Comparison of ENCODE assay signal across 10 mouse cellular contexts in the genomic region with DNA sequence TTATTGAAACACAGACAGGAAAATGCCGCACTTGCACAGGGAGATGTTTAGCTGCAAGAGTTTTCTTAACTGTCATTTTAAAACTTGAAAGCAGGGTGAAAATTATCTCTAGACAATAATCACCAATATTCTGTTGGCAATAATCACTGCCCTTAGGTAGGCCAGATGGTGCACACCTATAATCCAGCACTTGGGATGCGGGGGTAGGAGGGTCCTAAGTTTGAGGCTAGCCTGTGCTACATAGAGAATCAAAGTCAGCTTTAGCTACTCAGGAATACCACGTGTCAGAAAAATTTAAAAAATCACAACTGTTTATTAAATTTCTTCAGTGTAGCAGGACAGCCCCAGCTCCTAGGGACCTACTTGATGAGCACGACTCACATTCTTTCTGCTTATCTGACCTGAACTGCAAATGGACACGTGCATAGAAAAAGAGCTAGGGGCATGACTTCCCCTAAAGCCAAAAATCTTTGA. TPM values are rescaled to one million over a fixed set of nuclear protein-coding genes. Genes with fewer than 3 reads are reported as not detected.
DNase-seq lines count a peak whose midpoint lies in the region; ATAC-seq and TF ChIP-seq lines count a peak whose summit lies in the region.
"Had no signal": no experiment of that assay in that cellular context is flagged by ENCODE, and none has a peak within 500 bp of the region (broad histone marks: within the 10 kb centered on the region; RNA-seq: fewer than 3 reads in every experiment).

No protein-coding gene starts in this region.

- no peak for TF ChIP-seq EP300 in heart, postnatal 0 days (IDR thresholded peaks at IDR 0.05; ENCODE audit: low read depth)

- no peak for TF ChIP-seq CTCF in heart, postnatal 0 days (IDR thresholded peaks at IDR 0.05; ENCODE audit: low read depth)
- TF ChIP-seq CTCF in midbrain, postnatal 0 days (IDR thresholded peaks at IDR 0.05), result no peak
- TF ChIP-seq CTCF in cerebellum, adult 2 months (IDR thresholded peaks at IDR 0.05; ENCODE audit: borderline replicate concordance, insufficient read depth, low read depth, low read length), result no peak

- no peak for DNase-seq in heart, postnatal 0 days (ENCODE audit: low spot score)
- no peak for DNase-seq in heart, adult 9 months (ENCODE audit: low spot score in 2 of 2)
- no peak for DNase-seq in midbrain, postnatal 0 days (ENCODE audit: low spot score)
- DNase-seq in adipocyte (ENCODE audit: low spot score), result no peak
- no peak for DNase-seq in cerebellum, adult 2 months

- no peak for ATAC-seq in heart, postnatal 0 days (ENCODE audit: insufficient read depth, low read depth)
- no peak for ATAC-seq in embryonic facial prominence, embryonic 12.5 days (ENCODE audit: insufficient number of reproducible peaks, insufficient read depth, low FRiP score, low TSS enrichment)
- peak; percentile 7 for ATAC-seq in intestine, embryonic 16.5 days
- ATAC-seq in midbrain, postnatal 0 days (ENCODE audit: low FRiP score), result peak; percentile 5; the same call in 1 of the 2 replicates
- ATAC-seq in erythroblast, adult 5-6 weeks (replicated peaks; ENCODE audit: low FRiP score, poor library complexity, severe bottlenecking), result no peak

- H3K9me3 ChIP-seq in heart, postnatal 0 days (replicated peaks; ENCODE audit: control insufficient read depth, low read length), result no peaks in the 10 kb centered on the region
- H3K9me3 ChIP-seq in embryonic facial prominence, embryonic 12.5 days, result no peaks in the 10 kb centered on the region
- no peaks in the 10 kb centered on the region for H3K9me3 ChIP-seq in intestine, embryonic 16.5 days (ENCODE audit: control insufficient read depth, low read length)
- no peaks in the 10 kb centered on the region for H3K9me3 ChIP-seq in midbrain, postnatal 0 days (ENCODE audit: low read length)

- no peaks in the 10 kb centered on the region for H3K4me1 ChIP-seq in heart, postnatal 0 days (ENCODE audit: control insufficient read depth, insufficient read depth)
- peaks cover 9% of the 10 kb centered on the region; the same call in 1 of the 2 replicates for H3K4me1 ChIP-seq in embryonic facial prominence, embryonic 12.5 days
- H3K4me1 ChIP-seq in intestine, embryonic 16.5 days (ENCODE audit: control insufficient read depth, insufficient read depth, low read length), result peaks cover 12% of the 10 kb centered on the region
- H3K4me1 ChIP-seq in midbrain, postnatal 0 days (ENCODE audit: insufficient read depth, low read length), result 0 out of 2 replicates have a peak, but pooled peaks cover 2% of the 10 kb centered on the region
- H3K4me1 ChIP-seq in cerebellum, adult 2 months (ENCODE audit: control insufficient read depth, insufficient read depth, low read length), result no peaks in the 10 kb centered on the region

- peak overlapping the region; percentile 75 for H3K9ac ChIP-seq in heart, postnatal 0 days (replicated peaks; ENCODE audit: low read depth, low read length)
- H3K9ac ChIP-seq in embryonic facial prominence, embryonic 12.5 days, result no peak overlapping the region
- peak overlapping the region; percentile 83 for H3K9ac ChIP-seq in intestine, embryonic 16.5 days (ENCODE audit: low read depth, low read length)
- H3K9ac ChIP-seq in midbrain, postnatal 0 days (replicated peaks; ENCODE audit: low read length, poor library complexity, severe bottlenecking), result no peak overlapping the region

- H3K27ac ChIP-seq in heart, postnatal 0 days (ENCODE audit: low read depth), result peak overlapping the region; percentile 89; the same call in 1 of the 2 replicates
- H3K27ac ChIP-seq in embryonic facial prominence, embryonic 12.5 days, result peak overlapping the region; percentile 94; the same call in 1 of the 2 replicates
- 0 out of 2 replicates have a peak overlapping the region, but pooled peaks have one; percentile 85 for H3K27ac ChIP-seq in intestine, embryonic 16.5 days (ENCODE audit: low read length)
- H3K27ac ChIP-seq in midbrain, postnatal 0 days (ENCODE audit: low read depth, low read length), result no peak overlapping the region
- no peak overlapping the region for H3K27ac ChIP-seq in cerebellum, adult 2 months (ENCODE audit: insufficient read depth, low read length)

- TF ChIP-seq POLR2A in cerebellum, adult 2 months (IDR thresholded peaks at IDR 0.05; ENCODE audit: borderline replicate concordance, insufficient read depth, low read length), result no peak

- no peaks in the 10 kb centered on the region for H3K27me3 ChIP-seq in heart, postnatal 0 days (ENCODE audit: control insufficient read depth, insufficient read depth, low read length)
- H3K27me3 ChIP-seq in embryonic facial prominence, embryonic 12.5 days, result no peaks in the 10 kb centered on the region
- no peaks in the 10 kb centered on the region for H3K27me3 ChIP-seq in intestine, embryonic 16.5 days (replicated peaks; ENCODE audit: control insufficient read depth, insufficient read depth, low read length)
- H3K27me3 ChIP-seq in midbrain, postnatal 0 days (ENCODE audit: insufficient read depth, low read length), result peaks cover 4% of the 10 kb centered on the region; the same call in 1 of the 2 replicates
- H3K27me3 ChIP-seq in cerebellum, adult 2 months (ENCODE audit: control insufficient read depth, insufficient read depth, low read length), result no peaks in the 10 kb centered on the region

- 45% methylated on average over 5 of the region's 5 CpGs for WGBS in heart, postnatal 0 days
- WGBS in embryonic facial prominence, embryonic 12.5 days, result 52% methylated on average over 5 of the region's 5 CpGs
- WGBS in intestine, embryonic 16.5 days, result 56% methylated on average over 5 of the region's 5 CpGs
- 58% methylated on average over 5 of the region's 5 CpGs for WGBS in midbrain, postnatal 0 days
- 58% methylated on average over 5 of the region's 5 CpGs for WGBS in cerebellum, adult 2 months

- H3K36me3 ChIP-seq in heart, postnatal 0 days (replicated peaks; ENCODE audit: control insufficient read depth, insufficient read depth, low read length), result peaks cover 10% of the 10 kb centered on the region; the same call in 1 of the 2 replicates
- peaks cover 9% of the 10 kb centered on the region; the same call in 1 of the 2 replicates for H3K36me3 ChIP-seq in embryonic facial prominence, embryonic 12.5 days
- 0 out of 2 replicates have a peak, but pooled peaks cover 3% of the 10 kb centered on the region for H3K36me3 ChIP-seq in intestine, embryonic 16.5 days (ENCODE audit: control insufficient read depth, insufficient read depth, low read length)
- H3K36me3 ChIP-seq in midbrain, postnatal 0 days (ENCODE audit: insufficient read depth, low read length), result no peaks in the 10 kb centered on the region

- H3K4me2 ChIP-seq in heart, postnatal 0 days (ENCODE audit: low read depth, low read length), result peak overlapping the region; percentile 65
- H3K4me2 ChIP-seq in embryonic facial prominence, embryonic 12.5 days (replicated peaks), result peak overlapping the region; percentile 58
- H3K4me2 ChIP-seq in intestine, embryonic 16.5 days (ENCODE audit: low read depth, low read length), result peak overlapping the region; percentile 60
- peak overlapping the region; percentile 88 for H3K4me2 ChIP-seq in midbrain, postnatal 0 days (ENCODE audit: low read depth, low read length, poor library complexity, severe bottlenecking)

- H3K4me3 ChIP-seq in heart, postnatal 0 days (ENCODE audit: low read depth, low read length), result peak overlapping the region; percentile 66
- peak overlapping the region; percentile 64 for H3K4me3 ChIP-seq in embryonic facial prominence, embryonic 12.5 days
- H3K4me3 ChIP-seq in intestine, embryonic 16.5 days (ENCODE audit: low read length), result peak overlapping the region; percentile 75
- H3K4me3 ChIP-seq in midbrain, postnatal 0 days (ENCODE audit: low read depth, low read length), result peak overlapping the region; percentile 45
- H3K4me3 ChIP-seq in cerebellum, adult 2 months (replicated peaks; ENCODE audit: insufficient read depth, low read depth, low read length), result no peak overlapping the region

RNA-seq across cellular contexts. Expression of a gene that starts 0.4 kb away (rescaled TPM):
- 47.5 and 77.1 TPM in 2 replicates for total RNA-seq in heart, postnatal 0 days (2014; rRNA removed; ENCODE audit: low replicate concordance)
- 686 TPM in 2 replicates for polyA plus RNA-seq in heart, postnatal 0 days (2015; fragmentation: Nextera tagmentation; extraction: Ambion mirVana)
- polyA plus RNA-seq in embryonic facial prominence, embryonic 12.5 days (2016; fragmentation: Nextera tagmentation; extraction: Ambion mirVana), result 833 and 880 TPM in 2 replicates
- polyA plus RNA-seq in intestine, embryonic 16.5 days (2015; fragmentation: Nextera tagmentation; extraction: Ambion mirVana), result 711 and 730 TPM in 2 replicates
- total RNA-seq in midbrain, postnatal 0 days (2014; rRNA removed), result 10.3 and 11.0 TPM in 2 replicates
- polyA plus RNA-seq in midbrain, postnatal 0 days (2015; fragmentation: Nextera tagmentation; extraction: Ambion mirVana), result 183 and 200 TPM in 2 replicates
- 797 and 864 TPM in 2 replicates for total RNA-seq in erythroblast, adult 5-6 weeks (2015; ENCODE audit: low replicate concordance)
- 50.3 and 92.3 TPM in 2 replicates for total RNA-seq in erythroblast, adult 5-6 weeks (2017; ENCODE audit: low replicate concordance)
- 25.5 and 25.9 TPM in 2 replicates for polyA plus RNA-seq in cerebellum, adult 2 months (2012; rRNA removed)

RNA-seq across cellular contexts. Expression of a gene that starts 35.0 kb away (rescaled TPM):
- 199 and 247 TPM in 2 replicates for total RNA-seq in heart, postnatal 0 days (2014; rRNA removed; ENCODE audit: low replicate concordance)
- 174 and 192 TPM in 2 replicates for polyA plus RNA-seq in heart, postnatal 0 days (2015; fragmentation: Nextera tagmentation; extraction: Ambion mirVana)
- 379 and 392 TPM in 2 replicates for polyA plus RNA-seq in embryonic facial prominence, embryonic 12.5 days (2016; fragmentation: Nextera tagmentation; extraction: Ambion mirVana)
- 722 and 728 TPM in 2 replicates for polyA plus RNA-seq in intestine, embryonic 16.5 days (2015; fragmentation: Nextera tagmentation; extraction: Ambion mirVana)
- total RNA-seq in midbrain, postnatal 0 days (2014; rRNA removed), result 68.9 and 74.5 TPM in 2 replicates
- 134 and 136 TPM in 2 replicates for polyA plus RNA-seq in midbrain, postnatal 0 days (2015; fragmentation: Nextera tagmentation; extraction: Ambion mirVana)
- total RNA-seq in erythroblast, adult 5-6 weeks (2015; ENCODE audit: low replicate concordance), result 69.6 and 73.6 TPM in 2 replicates
- 56.1 and 64.1 TPM in 2 replicates for total RNA-seq in erythroblast, adult 5-6 weeks (2017; ENCODE audit: low replicate concordance)
- 60.1 and 60.6 TPM in 2 replicates for polyA plus RNA-seq in cerebellum, adult 2 months (2012; rRNA removed)

RNA-seq across cellular contexts. Expression of a gene that starts 51.3 kb away (rescaled TPM):
- total RNA-seq in heart, postnatal 0 days (2014; rRNA removed; ENCODE audit: low replicate concordance), result not detected in 2 replicates
- polyA plus RNA-seq in heart, postnatal 0 days (2015; fragmentation: Nextera tagmentation; extraction: Ambion mirVana), result not detected in 2 replicates
- polyA plus RNA-seq in embryonic facial prominence, embryonic 12.5 days (2016; fragmentation: Nextera tagmentation; extraction: Ambion mirVana), result not detected in 2 replicates
- not detected in 2 replicates for polyA plus RNA-seq in intestine, embryonic 16.5 days (2015; fragmentation: Nextera tagmentation; extraction: Ambion mirVana)
- total RNA-seq in midbrain, postnatal 0 days (2014; rRNA removed), result not detected in 2 replicates
- polyA plus RNA-seq in midbrain, postnatal 0 days (2015; fragmentation: Nextera tagmentation; extraction: Ambion mirVana), result not detected in 2 replicates
- not detected in 2 replicates for total RNA-seq in erythroblast, adult 5-6 weeks (2015; ENCODE audit: low replicate concordance)
- not detected in 2 replicates for total RNA-seq in erythroblast, adult 5-6 weeks (2017; ENCODE audit: low replicate concordance)
- not detected in 2 replicates for polyA plus RNA-seq in cerebellum, adult 2 months (2012; rRNA removed)
- total RNA-seq: hematopoietic stem cell, adult 5-6 weeks had no signal
- polyA plus RNA-seq: thymus, postnatal 0 days had no signal

Comparison
In these comparisons a context has a peak if more than half of its experiments do, and no peak if none do; other contexts are left out.
1. ATAC-seq: peak in intestine, embryonic 16.5 days (single experiment) and midbrain, postnatal 0 days (single experiment); none in heart, postnatal 0 days (single experiment), embryonic facial prominence, embryonic 12.5 days (single experiment) and erythroblast, adult 5-6 weeks (single experiment).
2. H3K27ac ChIP-seq: peak in heart, postnatal 0 days (single experiment), embryonic facial prominence, embryonic 12.5 days (single experiment) and intestine, embryonic 16.5 days (single experiment); none in midbrain, postnatal 0 days (single experiment) and cerebellum, adult 2 months (single experiment).
3. H3K9ac ChIP-seq: peak in heart, postnatal 0 days (single experiment) and intestine, embryonic 16.5 days (single experiment); none in embryonic facial prominence, embryonic 12.5 days (single experiment) and midbrain, postnatal 0 days (single experiment).
4. Peak in every context shown above with its lines, with median percentiles within 50 percentile points of each other: H3K4me2 ChIP-seq.